Mouse (Mus musculus) hindbrain, embryonic 14.5 days (tissue): ENCODE results near the gene Ubl4b. TPM values are rescaled to one million over a fixed set of nuclear protein-coding genes. Genes with fewer than 3 reads are reported as not detected.

Experiments
- polyA plus RNA-seq: library from polyadenylated mRNA; unstranded; fragments of >200 nt; fragmentation: Nextera tagmentation; extraction: Ambion mirVana; gene quantifications from 2 replicates; pipeline ENCODE4 v1.2.1, GENCODE M21; 2014

Gene Ubl4b
- polyA plus RNA-seq, 1 experiment from 2014 or later, result not detected

Other genes starting within 250 kb of the Ubl4b start
- gene Rbm15, start 221.4 kb downstream of the Ubl4b start, polyA plus RNA-seq, result 7.7 and 8.2 TPM in 2 replicates
- gene Kcnc4, start 95.5 kb downstream of the Ubl4b start, polyA plus RNA-seq, result 7.9 and 11.8 TPM in 2 replicates
- gene Slc6a17, start 37.1 kb downstream of the Ubl4b start, polyA plus RNA-seq, result 15.5 and 18.8 TPM in 2 replicates
- 0.12 TPM in 1 of 2 replicates, not detected in the other for gene Alx3, start 40.0 kb upstream of the Ubl4b start, polyA plus RNA-seq
- gene Gm10961, start 76.2 kb upstream of the Ubl4b start, polyA plus RNA-seq, result not detected in 2 replicates
- gene Strip1, start 76.6 kb upstream of the Ubl4b start, polyA plus RNA-seq, result 158 and 170 TPM in 2 replicates
- 131 and 141 TPM in 2 replicates for gene Ahcyl1, start 141.5 kb upstream of the Ubl4b start, polyA plus RNA-seq
- gene Csf1, start 205.4 kb upstream of the Ubl4b start, polyA plus RNA-seq, result 7.8 and 7.9 TPM in 2 replicates